Mouse (Mus musculus): ENCODE data around the gene Nrg4.
"Not testable (repeated sequence)": the region's sequence is repeated elsewhere in the genome, so short reads cannot be mapped to it uniquely, and the experiment has no call there.

Gene Nrg4

GRCm38 (mm10) chr9:55248465-55248864 lies 78.2 kb downstream of the Nrg4 start:
- no peak for DNase-seq

- no peak for DNase-seq
These were observed 79.7 kb downstream of the Nrg4 start for GRCm38 (mm10) chr9:55246918-55247317.

- DNase-seq: no peak
These were observed 80.2 kb downstream of the Nrg4 start for GRCm38 (mm10) chr9:55246440-55246839.

- DNase-seq: not testable (repeated sequence)
These were observed 81.4 kb downstream of the Nrg4 start for GRCm38 (mm10) chr9:55245057-55245750.

- no peak for DNase-seq
These were observed 82.6 kb downstream of the Nrg4 start for GRCm38 (mm10) chr9:55244079-55244478.

GRCm38 (mm10) chr9:55243280-55243679 lies 83.4 kb downstream of the Nrg4 start:
- no peak for DNase-seq

GRCm38 (mm10) chr9:55241863-55242685 lies 84.6 kb downstream of the Nrg4 start:
- peak; percentile 34 to 43 for DNase-seq

- no peak for DNase-seq
These were observed 85.8 kb downstream of the Nrg4 start for GRCm38 (mm10) chr9:55240852-55241251.

GRCm38 (mm10) chr9:55236235-55237165 lies 90.1 kb downstream of the Nrg4 start:
- DNase-seq: no peak

GRCm38 (mm10) chr9:55233076-55233475 lies 93.6 kb downstream of the Nrg4 start:
- DNase-seq: not testable (repeated sequence)

GRCm38 (mm10) chr9:55232586-55232985 lies 94.1 kb downstream of the Nrg4 start:
- DNase-seq: no peak

GRCm38 (mm10) chr9:55232110-55232509 lies 94.5 kb downstream of the Nrg4 start:
- DNase-seq: no peak

GRCm38 (mm10) chr9:55231544-55231943 lies 95.1 kb downstream of the Nrg4 start:
- peak; percentile 65 to 74 for DNase-seq

GRCm38 (mm10) chr9:55229010-55229409 lies 97.6 kb downstream of the Nrg4 start:
- no peak for DNase-seq

GRCm38 (mm10) chr9:55228149-55228548 lies 98.5 kb downstream of the Nrg4 start:
- no peak for DNase-seq

- no peak for DNase-seq
These were observed 100.4 kb downstream of the Nrg4 start for GRCm38 (mm10) chr9:55226251-55226650.

GRCm38 (mm10) chr9:55225165-55225737 lies 101.4 kb downstream of the Nrg4 start:
- no peak for DNase-seq

GRCm38 (mm10) chr9:55217381-55217780 lies 109.3 kb downstream of the Nrg4 start:
- DNase-seq: no peak

- no peak for DNase-seq
These were observed 110.6 kb downstream of the Nrg4 start for GRCm38 (mm10) chr9:55216078-55216477.

- no peak for DNase-seq
These were observed 111.0 kb downstream of the Nrg4 start for GRCm38 (mm10) chr9:55215648-55216047.

GRCm38 (mm10) chr9:55215056-55215455 lies 111.6 kb downstream of the Nrg4 start:
- DNase-seq: no peak

GRCm38 (mm10) chr9:55213396-55213795 lies 113.2 kb downstream of the Nrg4 start:
- no peak for DNase-seq

GRCm38 (mm10) chr9:55211611-55212010 lies 115.0 kb downstream of the Nrg4 start:
- no peak for DNase-seq
